Mouse (Mus musculus): ENCODE measurements around the gene Arhgef39.

The Arhgef39 gene

DNA sequence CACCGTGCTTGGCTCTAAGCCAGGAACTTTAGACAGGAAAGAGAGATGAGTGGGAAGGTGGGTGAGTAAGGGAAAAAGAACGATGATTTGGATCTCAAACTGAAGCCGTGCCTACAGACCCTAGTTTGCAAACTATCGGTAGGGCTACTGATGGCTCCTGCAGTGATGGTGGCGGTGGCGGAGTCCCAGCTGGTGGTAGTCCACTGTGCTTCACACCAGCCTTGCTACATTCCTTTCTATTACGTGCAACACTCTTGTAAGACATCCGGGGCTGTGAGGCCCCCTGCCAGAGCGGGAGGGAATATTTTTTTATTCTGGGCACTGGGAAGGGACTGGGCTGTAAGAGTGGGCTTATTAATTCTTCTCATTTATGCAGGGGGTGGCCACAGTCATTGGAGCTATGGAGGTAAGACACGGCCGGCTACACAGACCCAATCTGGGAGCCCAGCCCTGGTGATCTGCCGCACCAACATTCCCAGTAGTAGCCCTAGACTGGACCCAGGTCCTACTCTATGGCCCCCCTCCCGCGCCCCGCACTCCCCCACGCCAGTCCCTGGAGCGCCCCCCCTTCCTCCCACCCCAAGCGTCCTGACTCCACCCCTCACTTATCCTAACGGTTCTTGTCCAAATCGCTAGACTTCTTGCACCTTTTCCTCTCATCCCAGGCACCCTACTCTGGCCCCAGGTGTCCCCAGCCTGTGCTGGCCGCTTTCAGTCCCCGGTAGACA lies 8.6 kb upstream of the Arhgef39 start:
- peak; percentile 41 for DNase-seq (ENCODE audit: low read depth)

DNA sequence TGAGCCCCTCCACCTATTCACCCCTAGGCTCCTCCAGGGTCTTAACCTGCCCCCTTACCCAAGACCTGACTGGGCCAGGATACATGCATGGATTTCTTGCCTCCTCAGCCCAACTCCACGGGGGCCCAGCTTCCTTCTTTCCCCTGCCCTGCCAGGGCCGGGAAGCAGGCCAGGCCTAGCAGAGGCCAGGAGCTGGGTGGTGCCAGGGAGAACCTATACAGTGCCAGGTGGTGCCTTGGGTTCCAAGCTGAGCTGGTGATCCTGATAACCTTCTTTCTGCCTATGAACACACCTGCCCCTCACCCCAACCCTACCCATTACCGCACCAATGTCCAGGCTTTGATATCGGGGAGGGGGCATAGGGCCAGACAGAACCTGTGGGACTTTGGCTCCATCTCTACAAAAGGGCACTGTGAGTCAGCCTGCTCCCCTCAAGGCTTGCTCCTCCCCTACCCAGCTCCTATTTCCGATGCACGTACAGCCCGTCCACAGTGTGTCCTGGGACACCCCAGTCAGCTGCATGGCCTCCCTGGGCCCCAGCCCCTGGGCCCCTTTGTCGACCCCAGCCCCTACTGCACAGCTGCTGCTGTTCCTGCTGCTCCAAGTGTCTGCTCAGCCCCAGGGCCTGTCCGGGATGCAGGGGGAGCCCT lies 7.2 kb upstream of the Arhgef39 start, which contains the start of gene Car9:
Car9 (plus strand) TSS at position 431 of the 650 bp plus-strand sequence.
- no peak for DNase-seq (ENCODE audit: low read depth)

DNA sequence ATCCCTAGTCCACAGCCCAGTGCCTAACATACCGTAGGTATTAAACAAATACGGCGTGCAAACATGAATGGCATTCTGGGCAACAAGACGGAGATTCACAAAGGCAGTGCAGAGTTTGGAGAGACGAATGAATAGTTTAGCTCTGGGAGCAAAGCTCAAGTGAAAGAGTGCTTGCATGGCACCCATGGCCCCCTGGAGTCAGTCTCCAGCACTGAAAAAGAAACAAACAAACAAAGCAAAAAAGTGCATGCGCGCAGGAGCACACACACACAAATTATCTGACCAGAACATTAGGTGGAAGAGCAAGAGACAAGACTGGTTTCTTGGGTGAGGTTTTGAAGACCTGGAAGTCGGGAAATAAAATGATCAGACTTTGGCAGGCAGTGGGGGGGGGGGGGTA lies 6.6 kb upstream of the Arhgef39 start:
- DNase-seq (ENCODE audit: low read depth): no peak

DNA sequence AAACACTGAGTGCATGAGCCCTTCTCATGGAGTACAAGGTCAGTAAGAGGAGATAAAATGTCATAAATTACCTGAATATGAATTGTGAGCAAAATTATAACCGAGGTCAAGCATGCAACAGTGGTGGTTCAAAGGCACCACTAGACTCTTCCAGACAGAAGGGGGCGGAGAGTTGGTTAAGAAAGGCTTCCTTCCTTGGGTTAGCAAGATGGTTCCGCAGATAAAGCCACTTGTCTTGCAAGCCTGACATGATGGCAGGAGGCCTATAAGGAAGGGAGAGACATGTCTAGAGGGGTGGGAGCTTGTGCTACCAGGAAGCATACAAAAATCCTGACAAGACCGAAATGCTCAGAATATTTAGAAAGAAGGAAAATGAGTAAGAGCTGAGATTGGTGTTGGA lies 4.8 kb upstream of the Arhgef39 start:
- DNase-seq (ENCODE audit: low read depth): no peak

DNA sequence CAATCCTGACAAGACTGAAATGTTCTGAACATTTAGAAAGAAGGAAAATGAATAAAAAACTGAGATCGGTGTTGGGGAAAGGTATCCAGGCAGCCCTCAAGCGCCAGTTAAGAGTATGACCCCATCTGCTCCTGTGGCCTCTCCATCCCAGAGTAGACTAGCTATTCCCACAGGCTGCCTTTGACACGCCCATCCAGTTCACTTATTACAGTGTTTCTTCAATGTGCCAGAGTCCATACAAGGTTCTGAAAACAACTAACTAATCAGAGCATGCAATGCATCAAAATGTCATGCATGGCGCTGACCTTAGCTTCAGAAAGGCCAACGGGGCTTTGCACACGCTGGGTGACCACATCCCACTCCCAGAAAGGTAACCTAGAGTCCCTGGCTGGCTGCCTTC lies 4.0 kb upstream of the Arhgef39 start:
- no peak for DNase-seq (ENCODE audit: low read depth)

DNA sequence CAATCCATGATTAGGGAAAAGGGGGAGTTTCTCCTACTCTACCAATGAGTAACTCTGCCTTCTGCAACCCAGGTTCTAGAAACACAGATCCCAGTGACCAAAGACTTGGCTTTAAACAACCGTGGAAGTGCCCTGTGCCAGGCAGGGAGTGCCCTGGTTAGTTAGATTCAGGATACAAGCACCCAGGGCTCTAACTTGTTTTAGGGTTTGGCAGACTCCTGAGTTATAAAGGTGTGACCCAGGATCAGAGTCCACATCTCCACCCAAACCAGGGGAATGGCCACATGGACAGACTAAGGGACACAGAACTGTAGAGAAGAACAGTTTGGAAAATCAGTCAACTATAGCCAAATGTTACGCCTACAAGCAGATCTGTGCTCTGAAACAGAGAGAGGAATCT lies 3.5 kb upstream of the Arhgef39 start:
- no peak for DNase-seq (ENCODE audit: low read depth)

DNA sequence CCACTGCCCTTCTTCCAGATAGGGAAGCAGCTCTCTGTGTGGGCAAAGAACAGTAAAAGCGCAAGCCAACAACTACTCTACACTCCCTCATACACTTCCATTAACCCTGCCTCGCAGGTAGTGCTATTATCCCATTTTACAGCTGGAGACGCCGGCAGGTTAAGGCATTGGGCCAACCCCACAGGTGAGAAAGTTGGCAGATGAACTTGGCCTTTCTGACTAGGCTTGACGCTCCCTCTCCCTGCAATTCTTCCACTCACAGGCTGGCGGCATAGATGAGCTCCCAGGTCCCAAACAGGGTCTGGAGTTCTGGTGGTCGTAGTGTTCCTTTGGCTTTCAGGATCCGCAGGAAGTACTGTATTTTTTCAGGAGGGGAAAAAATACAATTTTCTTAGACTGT lies 512 bp downstream of the Arhgef39 start:
- no peak for DNase-seq (ENCODE audit: low read depth)

DNA sequence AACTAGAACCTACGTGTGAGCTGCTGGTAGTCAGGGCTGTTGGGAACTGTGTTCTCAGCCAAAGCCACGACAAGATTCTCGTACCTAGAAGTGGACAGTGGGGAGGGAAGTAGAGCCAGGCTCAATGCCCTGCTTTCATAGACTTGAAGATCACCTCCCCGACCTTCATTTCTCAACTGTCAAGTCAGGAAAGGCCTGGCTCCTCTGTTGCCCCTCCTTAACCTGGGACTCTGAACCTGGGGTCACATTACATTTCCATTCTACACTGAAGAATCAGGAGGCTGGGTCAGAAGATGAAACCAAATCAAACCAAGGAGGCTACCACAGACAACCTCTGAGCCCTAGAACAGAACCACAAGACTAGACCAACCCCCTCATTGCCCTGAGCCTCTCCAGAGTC lies 1.5 kb downstream of the Arhgef39 start:
- DNase-seq (ENCODE audit: low read depth): no peak

DNA sequence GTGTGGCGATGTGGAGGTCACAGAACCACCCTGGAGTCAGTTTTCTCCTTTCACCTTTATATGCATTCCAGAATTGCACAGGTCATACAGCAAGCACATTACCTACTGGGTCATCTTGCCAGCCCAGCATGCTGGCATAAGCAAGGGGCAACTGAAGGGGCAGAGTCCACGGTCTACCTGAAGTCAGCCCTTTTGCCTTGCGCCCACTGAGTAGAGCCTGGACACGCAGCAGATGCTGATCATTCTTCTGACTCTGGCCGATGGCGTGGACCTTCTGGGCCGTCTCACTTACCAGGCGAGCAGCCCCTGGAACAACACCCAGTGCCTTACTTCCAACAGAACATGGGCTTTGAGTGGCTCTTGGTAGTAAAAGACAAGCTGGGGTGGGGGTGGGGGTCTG lies 2.1 kb downstream of the Arhgef39 start:
- no peak for DNase-seq (ENCODE audit: low read depth)

DNA sequence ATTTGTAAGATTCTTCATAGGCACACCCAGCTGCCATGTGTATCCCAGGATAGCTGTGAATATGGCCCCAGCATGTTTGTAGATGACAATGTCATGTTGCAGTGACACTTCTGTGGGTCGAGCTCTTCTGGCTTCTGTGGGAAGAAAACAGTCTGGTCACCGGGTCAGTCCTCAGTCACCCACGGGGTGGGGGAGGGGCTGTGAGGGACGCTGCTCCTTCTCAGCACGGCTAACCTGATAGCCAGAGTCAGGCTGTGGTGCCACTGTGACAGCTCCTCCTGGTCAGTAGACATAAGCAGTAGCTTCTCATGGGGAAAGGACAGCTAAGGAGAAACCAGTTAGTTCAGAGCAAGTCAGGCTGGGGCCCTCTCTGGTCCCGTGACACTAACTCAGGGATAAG lies 2.9 kb downstream of the Arhgef39 start:
- DNase-seq (ENCODE audit: low read depth): no peak

DNA sequence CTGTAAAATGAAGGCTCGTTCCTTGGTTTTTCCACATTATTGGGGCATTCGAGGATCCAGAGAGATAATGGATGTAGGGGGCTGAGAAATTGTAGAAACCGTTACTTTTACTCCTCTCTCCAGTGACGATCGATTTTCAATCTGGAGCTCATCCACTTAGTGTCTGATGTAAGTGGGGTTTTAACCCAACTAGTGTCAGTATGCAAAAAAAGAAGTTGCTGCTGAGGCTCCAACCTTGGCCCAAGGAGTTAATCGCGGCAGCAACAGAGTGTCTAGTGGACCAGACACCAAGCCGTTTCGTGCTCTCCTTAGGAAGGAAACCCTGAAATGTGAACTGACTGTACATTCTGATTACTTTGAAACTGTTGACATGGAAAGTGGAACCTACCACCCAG lies 5.7 kb downstream of the Arhgef39 start:
- DNase-seq (ENCODE audit: low read depth): no peak

DNA sequence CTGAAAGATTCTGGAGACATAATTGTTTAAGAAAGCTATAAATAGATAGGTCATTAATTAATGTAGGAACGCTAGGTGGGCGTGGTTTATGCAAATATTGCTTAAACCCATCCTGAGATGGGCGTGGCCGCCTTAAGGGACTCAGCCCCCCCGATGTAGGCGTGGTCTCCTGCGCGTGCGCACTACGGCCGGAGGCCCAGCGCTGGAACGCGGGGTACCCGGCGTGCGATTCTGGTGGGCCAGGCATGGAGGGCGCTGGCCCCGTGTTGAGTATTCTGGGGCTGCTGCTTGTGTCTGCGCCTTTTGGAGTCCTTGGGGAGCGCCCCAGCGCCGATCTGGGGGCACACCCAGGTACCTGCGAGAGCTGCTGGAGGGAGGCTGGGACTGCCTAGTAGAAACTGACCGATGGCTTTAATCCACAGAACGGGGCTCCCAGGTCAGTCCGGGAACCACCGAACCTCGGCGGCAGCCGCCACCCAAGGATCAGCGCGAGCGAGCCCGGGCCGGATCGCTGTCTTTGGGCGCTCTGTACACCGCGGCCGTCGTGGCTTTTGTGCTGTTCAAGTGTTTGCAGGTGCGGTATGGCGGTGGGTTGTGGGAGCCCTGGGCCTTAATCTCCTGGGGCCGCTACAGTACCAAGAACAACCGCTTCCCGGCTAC lies 6.2 kb downstream of the Arhgef39 start:
- DNase-seq (ENCODE audit: low read depth): peak; percentile 98

DNA sequence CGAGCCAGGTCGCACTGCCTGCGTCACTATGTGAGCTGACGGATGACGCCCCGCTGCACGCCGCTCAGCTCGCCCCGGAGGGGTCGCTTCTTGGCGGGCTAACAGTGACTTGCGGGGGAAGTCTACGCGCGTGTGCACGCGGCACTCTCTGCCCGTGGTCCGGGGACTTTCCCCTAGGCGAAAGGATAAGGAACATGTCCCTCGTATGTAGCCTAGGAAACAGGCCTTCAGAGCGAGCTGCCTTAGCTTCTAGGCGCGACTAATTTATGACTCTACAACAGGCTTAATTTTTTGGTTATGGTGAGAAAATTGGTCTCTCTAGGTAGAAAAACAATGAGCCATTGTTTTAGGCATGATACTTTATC lies 6.7 kb downstream of the Arhgef39 start, which contains the start of gene Ccdc107:
Ccdc107 (plus strand) TSS at position 80 of the 365 bp plus-strand sequence.
- DNase-seq (ENCODE audit: low read depth): peak; percentile 97

DNA sequence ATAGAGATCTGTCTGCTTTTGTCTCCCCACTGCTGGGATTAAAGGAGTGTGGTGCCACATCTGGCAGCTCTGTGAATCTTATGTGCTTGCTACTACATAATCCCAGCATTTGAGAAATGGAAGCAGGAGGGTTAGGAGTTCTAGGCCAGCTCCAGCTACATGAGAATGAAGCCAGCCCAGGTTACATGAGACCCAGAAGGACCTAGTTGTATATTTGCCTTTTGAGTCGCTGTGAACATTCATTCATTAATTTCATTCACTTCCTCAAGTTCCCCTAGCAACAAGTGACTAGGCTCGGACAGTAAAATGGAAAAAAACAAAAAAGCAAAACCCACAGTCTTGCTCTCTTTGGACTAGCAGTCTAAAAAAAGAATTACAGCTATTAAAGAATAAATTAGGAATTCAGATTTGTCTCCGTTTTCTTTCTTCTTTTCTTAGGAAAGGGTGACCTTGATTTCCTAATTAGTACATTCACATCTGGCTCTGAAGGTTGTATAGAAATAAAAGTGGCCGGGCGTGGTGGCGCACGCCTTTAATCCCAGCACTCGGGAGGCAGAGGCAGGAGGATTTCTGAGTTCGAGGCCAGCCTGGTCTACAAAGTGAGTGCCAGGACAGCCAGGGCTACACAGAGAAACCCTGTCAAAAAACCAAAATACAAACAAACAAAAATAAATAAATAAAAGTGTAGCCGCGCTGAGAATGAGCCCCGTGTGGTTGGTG lies 7.2 kb downstream of the Arhgef39 start:
- peak; percentile 64 for DNase-seq (ENCODE audit: low read depth)

DNA sequence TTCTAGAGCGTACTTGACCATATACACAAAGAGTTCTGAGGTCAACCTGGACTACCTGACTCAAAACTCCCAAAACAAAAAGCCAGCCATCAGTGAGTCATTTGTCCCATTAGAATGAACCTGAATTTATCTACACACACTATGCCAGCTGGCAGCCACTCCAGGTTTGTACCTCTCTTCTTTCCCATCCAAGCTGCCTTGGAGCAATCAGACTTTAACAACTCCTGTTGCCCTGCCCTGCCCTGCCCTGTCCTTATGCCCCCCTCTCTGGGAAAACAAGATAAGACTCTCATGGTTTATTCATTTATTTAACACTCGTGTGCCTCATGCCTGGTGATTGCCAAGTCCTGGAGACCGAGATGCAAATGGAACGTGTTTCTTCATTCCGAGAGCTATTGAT lies 8.7 kb downstream of the Arhgef39 start:
- no peak for DNase-seq (ENCODE audit: low read depth)

DNA sequence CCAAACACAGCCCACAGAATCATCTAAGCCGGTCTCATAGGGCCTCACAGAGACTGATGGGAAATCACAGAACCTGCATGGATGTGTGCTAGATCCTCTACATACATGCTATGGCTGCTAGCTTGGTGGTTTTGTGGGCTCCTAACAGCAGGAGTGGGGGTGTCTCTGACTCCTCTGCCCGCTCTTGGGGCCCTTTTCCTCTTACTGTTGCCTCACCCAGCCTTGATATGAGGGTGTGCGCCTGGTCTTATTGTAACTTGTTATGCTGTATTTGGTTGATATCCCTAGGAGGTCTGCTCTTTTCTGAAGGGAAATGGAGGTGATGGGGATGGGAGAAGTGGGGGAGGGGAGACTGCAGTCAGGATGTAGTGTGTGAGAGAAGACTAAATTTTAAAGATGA lies 9.9 kb downstream of the Arhgef39 start:
- DNase-seq (ENCODE audit: low read depth): no peak

DNA sequence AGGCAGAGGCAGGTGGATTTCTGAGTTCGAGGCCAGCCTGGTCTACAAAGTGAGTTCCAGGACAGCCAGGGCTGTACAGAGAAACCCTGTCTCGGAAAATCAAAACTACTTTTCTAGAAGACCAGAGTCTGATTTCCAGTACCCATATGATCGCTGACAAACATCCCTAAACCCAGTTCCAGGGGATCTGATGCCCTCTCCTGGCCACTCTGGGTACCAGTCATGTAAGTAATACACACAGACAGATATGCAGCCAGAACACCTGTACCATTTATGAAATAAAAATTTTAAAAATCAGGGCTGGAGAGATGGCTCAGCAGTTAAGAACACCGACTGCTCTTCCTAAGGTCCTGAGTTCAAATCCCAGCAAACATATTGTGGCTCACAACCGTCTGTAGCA lies 13.8 kb downstream of the Arhgef39 start:
- DNase-seq (ENCODE audit: low read depth): peak; percentile 45

DNA sequence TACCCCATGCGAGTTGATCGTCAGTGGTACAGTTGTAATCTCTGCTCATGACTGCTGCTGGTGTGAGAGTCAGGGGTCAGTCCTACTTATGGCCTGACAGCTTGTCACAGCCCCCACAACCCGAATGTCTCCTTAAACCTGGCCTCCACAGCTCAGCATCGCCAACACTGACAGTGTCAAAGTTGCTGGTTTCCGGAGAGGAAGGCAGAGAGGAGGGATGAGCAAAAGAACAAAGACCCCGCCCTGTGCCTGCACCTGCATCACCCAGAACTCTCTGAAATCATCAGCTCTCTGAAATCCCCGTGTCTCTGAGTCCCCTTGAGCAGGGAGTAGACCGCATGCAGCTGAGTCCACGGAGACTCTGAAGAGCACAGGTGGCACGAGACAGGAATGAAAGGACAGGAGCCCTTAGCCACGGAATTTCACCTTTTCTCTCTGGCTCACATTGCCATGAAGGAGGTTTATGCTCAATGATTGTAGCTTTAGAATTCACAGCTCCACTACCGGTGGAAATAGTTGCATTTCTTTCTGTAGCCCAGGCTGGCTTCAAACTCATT lies 15.9 kb downstream of the Arhgef39 start, which contains the start of gene Sit1:
Sit1 (minus strand) TSS at position 200 of the 557 bp plus-strand sequence.
- DNase-seq (ENCODE audit: low read depth): peak; percentile 85

DNA sequence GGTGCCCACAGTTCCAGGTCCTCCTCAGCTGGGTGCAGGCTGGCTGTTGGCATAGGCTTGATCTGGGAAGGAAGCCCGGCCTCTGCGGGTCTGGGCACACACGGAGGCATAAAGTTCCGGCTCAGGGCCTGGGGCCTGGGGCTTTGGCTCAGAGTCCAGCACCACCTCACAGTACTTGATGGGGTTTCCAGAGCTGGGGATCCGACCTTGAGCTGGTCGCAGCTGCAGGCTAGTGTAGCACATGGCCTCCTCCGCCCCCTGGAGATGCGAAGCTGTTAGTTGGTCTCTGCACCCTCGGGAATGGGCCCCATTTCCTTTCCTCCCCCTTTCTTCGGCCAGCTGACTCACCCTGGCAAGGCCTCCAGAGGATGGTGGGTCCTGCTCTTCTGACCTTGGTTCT lies 16.9 kb downstream of the Arhgef39 start:
- no peak for DNase-seq (ENCODE audit: low read depth)

DNA sequence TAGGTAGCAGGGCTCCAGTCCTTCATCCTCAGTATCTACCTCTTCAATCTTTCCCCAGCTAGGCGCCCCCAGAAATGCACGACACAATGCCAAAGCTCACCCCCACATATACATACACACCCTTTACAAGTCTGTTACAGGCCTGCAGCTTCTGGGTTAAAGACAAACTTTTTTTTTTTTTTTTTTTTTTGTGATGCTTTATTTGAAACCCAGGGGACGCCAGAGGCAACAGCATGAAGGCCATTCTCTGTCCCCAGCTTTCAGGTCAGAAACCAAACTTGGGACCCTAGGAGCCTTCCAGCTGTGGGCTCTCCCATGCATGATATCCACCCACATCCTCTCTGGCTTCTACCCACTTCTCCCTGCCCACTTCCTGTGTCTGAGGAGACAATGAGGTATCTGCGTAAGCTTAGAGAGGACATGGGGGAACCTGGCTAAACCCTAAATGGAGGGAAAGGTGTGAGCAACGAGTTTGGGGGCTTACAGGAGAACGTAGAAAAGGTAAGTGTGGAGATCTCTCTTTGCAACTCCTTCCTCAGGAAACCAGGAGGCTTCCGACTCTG lies 17.5 kb downstream of the Arhgef39 start:
- DNase-seq (ENCODE audit: low read depth): peak; percentile 79

DNA sequence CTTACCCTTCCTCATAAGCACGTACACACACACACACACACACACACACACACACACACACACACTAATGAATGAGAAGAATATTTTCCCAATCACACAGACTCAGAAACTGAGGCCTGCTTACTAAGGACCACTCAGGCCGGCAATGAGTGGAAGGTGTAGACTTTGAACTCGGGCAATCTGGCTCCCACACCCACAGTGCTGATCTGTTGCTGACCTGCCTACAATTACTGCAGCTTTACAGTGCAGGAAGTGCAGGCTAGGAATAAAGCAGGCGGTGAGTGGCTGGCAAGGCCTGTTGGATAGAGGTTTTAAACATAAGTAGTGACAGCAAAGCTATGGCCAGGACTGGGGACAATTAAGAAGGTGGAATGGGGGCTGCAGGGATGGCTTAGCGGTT lies 18.5 kb downstream of the Arhgef39 start:
- no peak for DNase-seq (ENCODE audit: low read depth)

Measured in naive thymus-derived CD4-positive, alpha-beta T cell, adult 2 months (primary cell).